Mouse (Mus musculus) heart, postnatal 14 days (tissue): ENCODE results near the gene Zfp652. TPM values are rescaled to one million over a fixed set of nuclear protein-coding genes. Genes with fewer than 3 reads are reported as not detected.

Experiments
- DNase-seq, 2 experiments: peaks; one replicate each; pipeline ENCODE4 v3.0.0; 2021 to 2022
- intact Hi-C: fragments of 180-260 bp; cut with DNase I; formaldehyde crosslinking; loops from one replicate; pipeline ENCODE4 v1.15.1; 2025
- total RNA-seq, 2 experiments: library from RNA; stranded (reverse); gene quantifications; 2 replicates each; pipeline ENCODE4 v1.2.3; 2021

Gene Zfp652
- total RNA-seq, 2 experiments from 2014 or later, result 45.9 to 46.5 TPM

DNA sequence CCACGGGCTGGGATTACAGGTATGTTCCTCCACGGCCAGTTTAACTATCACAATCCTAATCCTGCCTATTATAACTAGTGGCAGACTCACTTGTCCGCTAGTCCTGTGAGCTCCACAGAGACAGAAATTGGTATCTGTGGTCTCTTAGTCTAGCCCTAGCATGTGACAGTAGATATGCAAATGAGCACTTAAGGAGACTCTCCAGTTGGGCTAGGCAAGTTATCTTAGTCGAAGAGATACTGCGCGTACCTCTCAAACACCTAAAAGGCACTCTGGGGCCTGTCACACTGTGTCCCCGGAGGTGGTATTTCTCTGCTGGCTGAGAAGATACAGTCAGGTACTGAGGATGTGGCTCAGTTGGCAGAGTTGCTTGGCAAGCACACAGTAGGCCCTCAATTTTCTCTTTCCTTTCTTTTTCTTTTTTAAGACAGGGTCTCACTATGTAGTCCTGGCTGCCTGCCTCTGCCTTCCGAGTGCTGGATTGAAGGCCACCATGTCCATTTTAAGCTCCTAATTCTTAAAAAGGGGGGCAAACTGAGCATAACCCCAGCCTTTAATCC, 80.6 kb downstream of the Zfp652 start:
- no peak for DNase-seq
- intact Hi-C loops, result no loop called here

DNA sequence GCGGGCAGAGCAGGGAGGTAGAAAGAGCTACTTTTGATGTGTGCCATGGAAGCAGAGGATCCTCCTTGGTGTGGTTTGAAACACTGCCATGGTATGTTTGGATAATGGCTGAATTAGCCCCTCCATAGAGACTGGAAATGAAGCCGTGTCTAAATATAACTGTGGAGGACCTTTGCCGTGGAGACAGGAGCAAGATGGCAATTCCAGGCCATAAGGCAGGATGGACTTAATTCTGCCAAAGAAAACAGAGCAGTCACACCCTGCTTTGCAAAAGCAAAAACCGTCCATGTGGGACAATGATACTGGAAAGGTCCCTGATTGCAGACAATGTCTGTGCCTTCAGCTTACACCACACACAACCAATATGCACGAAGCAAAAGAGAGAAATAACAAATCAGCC, 81.7 kb downstream of the Zfp652 start:
- intact Hi-C loops, result loop anchor here (2.0 kb wide), 1 partner anchor 31 kb away; the partner anchor contains the start of gene Phospho1
- no peak for DNase-seq

GRCm38 (mm10) chr11:95795582-95795981, 83.1 kb downstream of the Zfp652 start:
- DNase-seq, result peak in 1 of 2 experiments; percentile 54
- intact Hi-C loops, result loop anchor here (2.0 kb wide), 1 partner anchor 29 kb away; the partner anchor contains the start of gene Phospho1

DNA sequence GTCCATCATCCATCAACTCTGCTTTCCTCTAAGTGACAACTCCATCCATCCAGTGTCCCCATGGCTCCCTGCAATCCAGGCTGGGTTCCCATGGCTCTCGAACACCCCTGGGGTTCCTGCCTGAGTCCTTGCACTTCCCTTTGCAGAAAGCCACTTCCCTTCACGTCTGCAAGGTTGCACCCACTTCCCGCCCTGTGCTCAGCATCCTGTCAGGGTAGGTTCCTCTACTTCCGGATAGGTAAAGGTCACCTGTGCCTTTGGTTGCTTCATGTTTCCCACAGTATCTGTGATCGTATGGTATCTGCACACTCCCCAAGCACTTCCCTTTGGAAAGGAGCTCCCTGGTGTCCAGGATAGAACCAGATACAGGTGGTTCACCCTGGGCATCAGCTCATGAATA, 92.5 kb downstream of the Zfp652 start:
- DNase-seq, result no peak
- intact Hi-C loops, result no loop called here

DNA sequence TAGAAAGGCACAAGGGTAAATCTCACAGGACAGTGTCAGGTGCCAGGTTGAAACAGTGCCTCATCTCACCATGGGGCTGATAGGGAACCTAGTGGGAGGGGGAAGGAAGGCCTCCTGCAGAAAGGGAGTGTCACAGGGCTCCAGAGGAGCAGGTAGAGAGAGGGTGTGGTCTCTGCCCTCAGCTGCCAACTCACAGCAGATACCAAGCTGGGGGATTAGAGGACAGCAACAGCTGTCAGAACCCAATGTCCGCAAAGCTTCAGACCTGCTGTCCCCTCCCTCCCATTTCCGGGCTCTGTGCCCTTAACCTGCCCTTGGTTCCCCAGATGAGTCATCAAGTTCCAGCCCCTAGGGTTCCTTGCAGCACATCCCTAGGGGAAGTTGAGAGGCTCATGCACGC, 93.1 kb downstream of the Zfp652 start:
- intact Hi-C loops, result no loop called here
- peak in 1 of 2 experiments; percentile 33 for DNase-seq

DNA sequence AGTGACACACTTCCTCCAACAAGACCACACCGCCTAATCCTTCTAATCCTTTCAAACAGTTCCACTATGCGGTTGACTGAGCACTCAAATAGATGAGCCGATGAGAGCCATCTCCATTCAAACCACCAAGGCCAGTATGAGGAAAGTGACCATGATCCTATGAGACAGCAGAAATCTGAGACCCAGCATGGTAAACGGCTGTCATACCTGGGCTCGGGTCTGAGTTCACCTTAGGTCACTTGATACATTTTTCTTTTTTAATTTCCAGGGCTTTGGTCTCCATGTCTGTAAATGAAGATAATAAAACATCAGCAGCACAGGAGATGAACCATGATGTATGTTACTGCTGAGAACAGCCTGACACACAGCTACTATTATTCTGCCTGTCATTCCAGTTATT, 95.4 kb downstream of the Zfp652 start:
- intact Hi-C loops, result no loop called here
- DNase-seq, result no peak

DNA sequence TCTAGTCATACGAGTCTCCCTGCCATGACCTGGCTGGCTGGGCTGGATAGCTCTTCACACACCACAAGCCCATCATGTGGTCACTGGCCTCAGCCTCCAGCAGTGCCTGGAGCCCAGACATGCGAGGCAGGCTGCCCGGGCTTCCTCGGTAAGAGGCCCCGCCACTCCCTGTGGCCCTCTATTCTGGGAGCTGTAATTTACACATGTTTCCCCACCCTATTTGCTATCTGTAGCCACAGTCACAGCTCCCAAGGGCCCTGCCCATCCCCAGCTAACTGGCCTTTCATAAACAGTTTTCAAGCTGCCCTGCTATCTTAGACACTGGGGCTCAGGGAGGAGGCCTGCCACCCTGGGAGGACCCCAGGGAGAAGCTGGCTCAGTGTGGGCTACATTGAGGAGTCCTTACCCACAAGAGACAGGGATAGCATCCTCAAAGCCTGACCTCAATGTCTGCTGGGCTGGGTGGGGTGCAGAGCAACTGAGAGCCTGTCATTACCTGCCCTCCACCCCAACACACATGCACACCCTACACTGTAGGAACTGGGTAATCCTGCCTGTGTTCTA, 96.1 kb downstream of the Zfp652 start:
- intact Hi-C loops, result no loop called here
- DNase-seq, result peak in 1 of 2 experiments; percentile 35

DNA sequence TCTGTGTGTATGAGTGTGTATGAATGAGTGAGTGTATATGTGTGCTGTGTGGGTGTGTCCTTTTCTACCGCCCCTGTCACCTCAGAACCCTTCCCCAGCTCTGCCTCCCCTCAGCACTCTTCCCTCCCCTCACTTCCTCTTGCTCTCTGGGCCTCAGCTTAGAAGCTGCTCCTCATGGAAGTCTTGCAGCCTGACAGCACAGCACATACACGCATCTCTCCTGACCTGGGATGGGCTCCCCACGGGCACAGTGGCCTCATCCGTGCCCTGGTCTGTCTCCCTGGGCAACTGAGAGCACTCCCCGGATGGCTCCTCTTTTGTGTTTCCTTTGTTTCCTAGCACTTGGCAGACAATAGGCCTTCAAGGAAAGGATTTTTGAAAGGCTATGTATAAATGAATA, 97.1 kb downstream of the Zfp652 start:
- intact Hi-C loops, result no loop called here
- DNase-seq, result no peak

GRCm38 (mm10) chr11:95810828-95811227, 98.4 kb downstream of the Zfp652 start:
- no peak for DNase-seq
- intact Hi-C loops, result no loop called here

GRCm38 (mm10) chr11:95811741-95812140, 99.3 kb downstream of the Zfp652 start:
- intact Hi-C loops, result no loop called here
- DNase-seq, result no peak

GRCm38 (mm10) chr11:95812224-95812623, 99.8 kb downstream of the Zfp652 start:
- intact Hi-C loops, result no loop called here
- DNase-seq, result no peak

DNA sequence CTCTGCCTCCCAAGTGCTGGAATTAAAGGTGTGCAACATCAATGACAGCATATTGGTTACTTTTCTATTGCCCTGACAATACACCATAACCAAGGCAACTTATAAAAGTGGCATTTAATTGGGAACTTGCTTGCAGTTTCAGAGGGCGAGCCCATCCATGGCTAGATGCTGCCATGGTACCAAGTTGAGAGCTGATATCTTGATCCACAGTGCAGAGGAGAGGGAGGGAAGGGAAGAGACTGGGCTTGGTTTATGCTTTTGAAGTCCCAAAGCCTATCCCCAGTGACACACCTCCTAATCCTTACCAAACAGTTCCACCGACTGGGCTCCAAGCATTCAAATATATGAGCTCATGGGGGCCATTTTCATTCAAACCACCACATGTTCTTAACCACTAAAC, 101.6 kb downstream of the Zfp652 start:
- no peak for DNase-seq
- intact Hi-C loops, result no loop called here

- no peak for DNase-seq
- intact Hi-C loops, result no loop called here
These were observed 102.4 kb downstream of the Zfp652 start for GRCm38 (mm10) chr11:95814857-95815256.

- intact Hi-C loops, result no loop called here
- no peak for DNase-seq
These were observed 102.9 kb downstream of the Zfp652 start for GRCm38 (mm10) chr11:95815412-95815811.

DNA sequence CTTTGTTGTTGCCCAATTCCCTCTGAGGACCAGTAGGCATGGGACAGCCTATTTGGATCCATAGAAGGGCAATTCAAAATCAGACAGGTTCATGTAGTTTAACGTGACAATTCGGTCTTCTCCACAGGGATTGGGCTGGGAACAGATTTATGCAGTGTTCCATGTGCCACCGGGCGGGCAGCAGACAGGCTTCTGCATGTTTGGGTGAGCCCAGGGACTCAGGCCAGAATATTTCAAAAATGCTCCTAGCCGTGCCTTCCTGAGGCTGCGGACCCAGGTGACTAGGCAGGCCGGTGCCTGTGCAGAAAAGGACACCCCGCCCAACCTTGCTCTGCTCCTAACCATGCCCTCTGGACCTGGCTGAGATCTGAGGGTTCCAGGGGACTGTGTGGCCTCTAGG, 106.7 kb downstream of the Zfp652 start:
- intact Hi-C loops, result no loop called here

DNA sequence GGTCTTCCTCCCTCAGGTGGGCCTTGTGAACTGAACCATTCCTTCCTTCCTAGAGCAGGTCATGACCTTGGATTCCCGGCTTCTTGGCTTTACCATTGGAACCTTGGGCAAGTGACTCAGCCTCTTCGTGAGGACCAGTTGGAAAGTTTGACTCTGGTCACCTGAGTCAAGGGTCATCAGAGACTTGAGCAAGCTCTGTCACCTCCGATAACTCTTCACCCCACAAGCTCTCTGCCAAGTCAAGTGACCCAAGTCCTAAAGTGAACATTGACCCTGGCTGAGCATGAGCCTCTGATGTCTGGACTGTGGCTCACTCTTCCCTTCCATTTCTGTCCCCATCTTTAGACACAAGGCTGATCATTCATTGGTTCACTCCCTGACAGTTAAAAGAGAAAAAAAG, 109.0 kb downstream of the Zfp652 start:
- no peak for DNase-seq
- intact Hi-C loops, result no loop called here

More for the DNA sequence above, 106.7 kb downstream of the Zfp652 start:
- peak in 1 of 2 experiments; percentile 29 for DNase-seq

GRCm38 (mm10) chr11:95822437-95822836, 110.0 kb downstream of the Zfp652 start:
- intact Hi-C loops, result no loop called here

DNA sequence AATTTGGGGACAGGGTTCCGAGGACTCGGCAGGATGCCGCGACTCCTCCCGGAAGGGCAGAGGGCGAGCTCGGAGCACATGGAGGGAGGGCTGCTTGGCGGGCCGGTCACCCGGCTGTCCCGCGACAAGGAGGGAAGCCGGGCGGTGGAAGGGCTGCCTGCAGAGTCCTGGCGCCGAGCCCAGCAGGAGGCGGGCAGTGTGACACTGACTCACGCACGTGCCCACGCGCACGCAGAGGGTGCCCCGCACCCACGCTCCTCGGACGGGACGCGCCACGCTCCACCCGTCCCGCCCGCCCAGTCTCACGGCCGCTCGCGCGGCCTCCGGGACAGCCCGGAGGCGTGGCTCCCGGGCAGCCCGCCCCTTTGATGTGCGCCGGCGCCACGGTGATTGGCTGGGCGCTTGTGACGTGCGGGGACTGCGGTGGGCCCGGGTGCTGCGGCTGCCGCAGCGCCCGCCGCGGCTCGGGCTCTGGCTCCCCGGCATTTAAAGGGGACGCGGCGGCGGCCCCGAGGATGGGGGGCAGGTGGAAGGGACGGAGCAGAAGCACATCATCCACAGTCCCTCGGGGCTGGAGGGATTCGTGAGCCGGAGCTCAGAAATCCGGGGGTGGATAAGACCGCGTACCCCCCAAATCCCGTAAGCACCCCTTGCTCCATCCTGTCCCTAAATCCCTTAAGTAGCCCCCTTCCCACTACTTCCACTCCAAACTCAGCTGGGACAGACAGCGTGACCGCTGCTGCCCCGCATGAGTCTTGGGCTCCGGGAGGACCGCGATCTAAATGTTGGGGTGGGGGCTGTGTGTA, 111.8 kb downstream of the Zfp652 start, which contains the start of gene Phospho1:
Phospho1 (plus strand) TSS at position 429 of the 806 bp plus-strand sequence.
- intact Hi-C loops, result loop anchor here (2.0 kb wide), 2 partner anchors 29 to 51 kb away; no protein-coding TSS in a partner anchor
- DNase-seq, result peak; percentile 96 to 97

More at GRCm38 (mm10) chr11:95822437-95822836, 110.0 kb downstream of the Zfp652 start:
- DNase-seq, result no peak

- intact Hi-C loops, result loop anchor here (2.0 kb wide), 2 partner anchors 30 to 52 kb away; no protein-coding TSS in a partner anchor
- DNase-seq, result peak; percentile 85 to 89
These were observed 112.4 kb downstream of the Zfp652 start for GRCm38 (mm10) chr11:95824877-95825243.

DNA sequence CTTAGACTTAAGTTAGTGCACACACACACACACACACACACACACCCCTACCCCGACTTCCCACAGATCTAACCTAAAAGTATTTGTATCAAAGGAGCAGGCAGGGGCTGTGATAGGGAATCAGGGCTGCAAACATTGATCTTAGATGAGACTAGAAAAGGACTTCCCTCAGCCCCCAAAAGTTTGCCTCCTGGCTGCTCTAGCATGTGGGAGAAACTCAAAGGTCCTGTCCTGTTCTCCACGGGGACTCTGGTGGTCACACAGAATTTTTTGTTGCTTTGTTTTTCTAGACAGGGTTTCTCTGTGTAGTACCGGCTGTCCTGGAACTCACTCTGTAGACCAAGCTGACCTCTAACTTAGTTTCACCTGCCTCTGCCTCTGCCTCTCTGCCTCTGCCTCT, 113.2 kb downstream of the Zfp652 start:
- DNase-seq, result no peak
- intact Hi-C loops, result loop anchor here (2.0 kb wide), 2 partner anchors 31 to 53 kb away; no protein-coding TSS in a partner anchor
